Mouse (Mus musculus): ENCODE results near the gene Pld4. TPM values are rescaled to one million over a fixed set of nuclear protein-coding genes. Genes with fewer than 3 reads are reported as not detected.

Pld4 gene
- total RNA-seq (2014; rRNA removed; ENCODE audit: low replicate concordance): 6.8 and 7.2 TPM in 2 replicates
- 3.4 and 4.7 TPM in 2 replicates for polyA plus RNA-seq (2015; fragmentation: Nextera tagmentation; extraction: Ambion mirVana)

DNA sequence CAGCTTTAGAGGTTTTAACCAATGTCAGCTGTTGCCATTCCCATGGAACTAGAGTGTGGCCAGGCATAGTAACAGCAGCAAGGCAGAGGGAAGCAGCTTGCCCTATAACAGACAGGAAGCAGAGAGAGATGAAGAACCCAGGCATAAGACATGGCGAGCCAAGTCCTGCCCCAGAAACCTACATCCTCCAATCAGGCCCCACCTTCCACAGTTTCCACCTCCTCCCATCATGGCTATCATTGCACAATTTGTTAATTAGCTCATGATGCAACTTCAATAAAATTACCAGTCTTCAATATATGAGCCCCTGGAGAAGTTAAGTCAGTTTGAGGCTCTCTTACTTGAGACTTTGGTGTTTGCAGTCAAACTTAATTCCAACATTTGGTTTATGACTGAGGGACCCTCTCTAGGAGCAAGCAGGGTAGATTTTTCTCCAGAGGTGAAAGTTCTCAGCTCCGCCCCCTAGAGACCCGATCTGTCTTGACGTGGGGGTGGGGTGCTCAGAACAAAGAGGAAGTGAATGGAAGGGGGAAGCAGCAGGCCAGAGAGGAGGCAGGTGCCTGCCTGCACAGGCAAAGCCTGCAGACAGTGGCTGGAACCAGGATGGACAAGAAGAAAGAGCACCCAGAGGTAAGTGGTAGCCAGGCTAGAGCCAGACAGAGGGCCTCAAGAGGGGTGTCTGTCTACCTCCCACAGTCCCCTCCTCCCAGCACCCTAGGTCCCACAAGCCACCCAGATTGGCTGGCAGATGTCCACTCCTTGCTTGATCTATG, at the start of gene Pld4:
Gene Pld4 (plus strand): TSS at position 502 of the 773 bp plus-strand sequence.
- H3K4me3 ChIP-seq (ENCODE audit: low read depth, low read length): no peak within 1 kb of the TSS
- no peaks in the 10 kb centered on the region for H3K36me3 ChIP-seq (replicated peaks; ENCODE audit: control insufficient read depth, insufficient read depth, low read length)
- H3K9me3 ChIP-seq (replicated peaks; ENCODE audit: control insufficient read depth, low read length): peaks cover 3% of the 10 kb centered on the region; the same call in 1 of the 2 replicates
- H3K27ac ChIP-seq (ENCODE audit: low read depth): no peak within 1 kb of the TSS
- WGBS: 42% methylated on average over 4 of the region's 4 CpGs
- DNase-seq (ENCODE audit: low spot score): no peak
- TF ChIP-seq CTCF (IDR thresholded peaks at IDR 0.05; ENCODE audit: low read depth) (no peak), EP300 (IDR thresholded peaks at IDR 0.05; ENCODE audit: low read depth) (no peak)
- H3K27me3 ChIP-seq (ENCODE audit: control insufficient read depth, insufficient read depth, low read length): no peaks in the 10 kb centered on the region
- ATAC-seq (ENCODE audit: insufficient read depth, low read depth): no peak
- 0 out of 2 replicates have a peak within 1 kb of the TSS, but pooled peaks have one; percentile 10 for H3K9ac ChIP-seq (replicated peaks; ENCODE audit: low read depth, low read length)
- no peaks in the 10 kb centered on the region for H3K4me1 ChIP-seq (ENCODE audit: control insufficient read depth, insufficient read depth)
- H3K4me2 ChIP-seq (ENCODE audit: low read depth, low read length): no peak within 1 kb of the TSS

- Histone ChIP-seq H3K4me1 (ENCODE audit: control insufficient read depth, insufficient read depth) (no peaks in the 10 kb centered on the region), H3K27ac (ENCODE audit: low read depth) (no peak overlapping the region), H3K27me3 (ENCODE audit: control insufficient read depth, insufficient read depth, low read length) (0 out of 2 replicates have a peak, but pooled peaks cover 2% of the 10 kb centered on the region), H3K4me3 (ENCODE audit: low read depth, low read length) (no peak overlapping the region), H3K4me2 (ENCODE audit: low read depth, low read length) (no peak overlapping the region), H3K9ac (replicated peaks; ENCODE audit: low read depth, low read length) (no peak overlapping the region), H3K9me3 (replicated peaks; ENCODE audit: control insufficient read depth, low read length) (no peaks in the 10 kb centered on the region), H3K36me3 (replicated peaks; ENCODE audit: control insufficient read depth, insufficient read depth, low read length) (no peaks in the 10 kb centered on the region)
- TF ChIP-seq CTCF (IDR thresholded peaks at IDR 0.05; ENCODE audit: low read depth) (no peak), EP300 (IDR thresholded peaks at IDR 0.05; ENCODE audit: low read depth) (no peak)
- ATAC-seq (ENCODE audit: insufficient read depth, low read depth) (no peak), DNase-seq (ENCODE audit: low spot score) (peak; percentile 17)
- WGBS: 54% methylated on average over 3 of the region's 3 CpGs
Observed at GRCm38 (mm10) chr12:112713984-112714383, 46.5 kb upstream of the Pld4 start.

DNA sequence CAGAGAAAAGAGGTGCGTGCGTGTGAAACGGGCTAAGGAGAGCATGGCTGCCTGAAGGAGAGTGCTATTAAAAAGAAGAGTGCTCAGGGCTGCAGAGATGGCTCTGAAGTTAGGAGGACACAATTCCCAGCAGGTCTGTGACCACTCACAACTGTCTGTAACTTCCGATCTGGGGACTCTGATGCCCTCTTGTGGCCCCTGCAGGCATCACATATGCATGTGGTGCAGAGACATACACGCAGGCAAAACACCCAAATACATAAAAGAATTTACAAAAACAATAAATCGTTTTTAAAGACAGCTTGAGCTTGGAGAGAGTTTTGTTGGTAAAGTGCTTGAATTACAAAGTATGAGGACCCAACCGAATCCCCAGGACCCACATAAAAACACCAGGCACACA, 43.3 kb upstream of the Pld4 start:
- H3K27ac ChIP-seq (ENCODE audit: low read depth): no peak overlapping the region
- WGBS: 39% methylated on average over 7 of the region's 7 CpGs
- ATAC-seq (ENCODE audit: insufficient read depth, low read depth) (no peak), DNase-seq (ENCODE audit: low spot score) (no peak)
- 0 out of 2 replicates have a peak, but pooled peaks cover 7% of the 10 kb centered on the region for H3K27me3 ChIP-seq (ENCODE audit: control insufficient read depth, insufficient read depth, low read length)
- TF ChIP-seq CTCF (IDR thresholded peaks at IDR 0.05; ENCODE audit: low read depth): peak; percentile 59
- TF ChIP-seq EP300 (IDR thresholded peaks at IDR 0.05; ENCODE audit: low read depth): no peak
- H3K4me2 ChIP-seq (ENCODE audit: low read depth, low read length): no peak overlapping the region
- H3K4me3 ChIP-seq (ENCODE audit: low read depth, low read length): no peak overlapping the region
- H3K36me3 ChIP-seq (replicated peaks; ENCODE audit: control insufficient read depth, insufficient read depth, low read length): no peaks in the 10 kb centered on the region
- no peak overlapping the region for H3K9ac ChIP-seq (replicated peaks; ENCODE audit: low read depth, low read length)
- H3K4me1 ChIP-seq (ENCODE audit: control insufficient read depth, insufficient read depth): 0 out of 2 replicates have a peak, but pooled peaks cover 8% of the 10 kb centered on the region
- H3K9me3 ChIP-seq (replicated peaks; ENCODE audit: control insufficient read depth, low read length): no peaks in the 10 kb centered on the region

- no peak for TF ChIP-seq CTCF (IDR thresholded peaks at IDR 0.05; ENCODE audit: low read depth)
- no peak for TF ChIP-seq EP300 (IDR thresholded peaks at IDR 0.05; ENCODE audit: low read depth)
- no peak for ATAC-seq (ENCODE audit: insufficient read depth, low read depth)
- H3K4me1 ChIP-seq (ENCODE audit: control insufficient read depth, insufficient read depth): peaks cover 12% of the 10 kb centered on the region; the same call in 1 of the 2 replicates
- H3K4me3 ChIP-seq (ENCODE audit: low read depth, low read length): no peak overlapping the region
- H3K9me3 ChIP-seq (replicated peaks; ENCODE audit: control insufficient read depth, low read length): no peaks in the 10 kb centered on the region
- no peaks in the 10 kb centered on the region for H3K36me3 ChIP-seq (replicated peaks; ENCODE audit: control insufficient read depth, insufficient read depth, low read length)
- H3K4me2 ChIP-seq (ENCODE audit: low read depth, low read length): no peak overlapping the region
- H3K9ac ChIP-seq (replicated peaks; ENCODE audit: low read depth, low read length): no peak overlapping the region
- 0 out of 2 replicates have a peak, but pooled peaks cover 7% of the 10 kb centered on the region for H3K27me3 ChIP-seq (ENCODE audit: control insufficient read depth, insufficient read depth, low read length)
- no peak for DNase-seq (ENCODE audit: low spot score)
- 67% methylated on average over 5 of the region's 5 CpGs for WGBS
- no peak overlapping the region for H3K27ac ChIP-seq (ENCODE audit: low read depth)
Observed at GRCm38 (mm10) chr12:112718995-112719394, 41.5 kb upstream of the Pld4 start.

DNA sequence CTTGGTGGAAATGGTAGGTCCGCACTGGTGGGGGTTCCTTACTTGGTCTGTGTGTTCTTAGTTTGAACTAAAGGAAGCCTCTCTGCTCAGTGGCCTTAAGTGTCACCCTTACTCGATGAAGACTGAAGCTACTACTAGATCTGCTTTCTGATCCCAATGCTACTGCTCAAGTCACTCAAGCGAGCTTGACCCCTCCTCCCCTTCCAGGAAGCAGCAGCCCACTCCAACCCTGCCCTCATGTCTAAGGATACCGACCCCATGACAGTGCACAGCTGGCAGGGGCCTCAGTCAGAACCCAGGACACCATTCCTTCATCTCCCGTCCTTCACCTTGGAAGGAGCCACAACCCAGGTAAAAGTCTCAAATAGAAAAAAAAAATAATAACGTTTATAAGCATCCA, 40.2 kb upstream of the Pld4 start, which contains the start of gene Cep170b:
Gene Cep170b (plus strand): TSS at position 240 of the 400 bp plus-strand sequence.
- peak within 1 kb of the TSS; percentile 44 for H3K27ac ChIP-seq (ENCODE audit: low read depth)
- no peak within 1 kb of the TSS; the same call in 1 of the 2 replicates for H3K9ac ChIP-seq (replicated peaks; ENCODE audit: low read depth, low read length)
- ATAC-seq (ENCODE audit: insufficient read depth, low read depth) (no peak), DNase-seq (ENCODE audit: low spot score) (no peak)
- H3K36me3 ChIP-seq (replicated peaks; ENCODE audit: control insufficient read depth, insufficient read depth, low read length): no peaks in the 10 kb centered on the region
- 79% methylated on average over 6 of the region's 6 CpGs for WGBS
- TF ChIP-seq CTCF (IDR thresholded peaks at IDR 0.05; ENCODE audit: low read depth): no peak
- TF ChIP-seq EP300 (IDR thresholded peaks at IDR 0.05; ENCODE audit: low read depth): no peak
- peak within 1 kb of the TSS; percentile 99 for H3K4me2 ChIP-seq (ENCODE audit: low read depth, low read length)
- H3K9me3 ChIP-seq (replicated peaks; ENCODE audit: control insufficient read depth, low read length): no peaks in the 10 kb centered on the region
- 0 out of 2 replicates have a peak, but pooled peaks cover 7% of the 10 kb centered on the region for H3K27me3 ChIP-seq (ENCODE audit: control insufficient read depth, insufficient read depth, low read length)
- H3K4me1 ChIP-seq (ENCODE audit: control insufficient read depth, insufficient read depth): peaks cover 12% of the 10 kb centered on the region; the same call in 1 of the 2 replicates
- H3K4me3 ChIP-seq (ENCODE audit: low read depth, low read length): peak within 1 kb of the TSS; percentile 69; the same call in 1 of the 2 replicates
